Mouse (Mus musculus): ENCODE measurements at regions not wholly inside any gene's neighbourhood (a gene's known extent, or its start where the extent isn't known, plus 50 kb on each side); places are given as distances from the start of the nearest gene placed in this dataset.

DNA sequence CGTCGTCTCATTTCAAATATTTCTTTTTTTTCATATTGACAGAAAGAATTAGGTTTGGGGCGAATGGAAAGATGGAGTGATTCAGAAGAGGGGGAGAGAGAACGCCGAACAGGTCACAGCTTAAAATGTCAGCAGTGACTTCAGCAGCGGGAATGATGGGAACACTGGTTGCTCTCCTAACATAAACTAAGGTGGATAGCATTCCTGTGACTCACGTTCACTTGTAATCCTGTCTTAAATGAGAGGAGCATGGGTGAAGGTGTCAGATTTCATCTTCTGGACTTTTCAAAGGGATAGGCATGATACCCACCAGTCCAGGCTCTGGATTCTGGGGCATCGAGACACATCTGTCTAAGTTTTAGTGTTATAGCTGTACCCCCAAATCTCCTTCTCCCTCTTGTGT is 111.8 kb downstream of the Cd24a start:
- TF ChIP-seq MAFK (IDR thresholded peaks at IDR 0.05; ENCODE audit: insufficient read depth, low read depth, low read length) (no peak), HCFC1 (IDR thresholded peaks at IDR 0.05; ENCODE audit: borderline replicate concordance, insufficient read depth, low read length) (no peak), ZC3H11A (IDR thresholded peaks at IDR 0.05; ENCODE audit: borderline replicate concordance, low read depth, low read length) (no peak), ZNF384 (IDR thresholded peaks at IDR 0.05; ENCODE audit: low read depth, low read length) (no peak), CHD2 (IDR thresholded peaks at IDR 0.05; ENCODE audit: low read depth, low read length) (no peak)

Measured in ES-E14 (cell line).